Mouse (Mus musculus) heart, adult 2 months (tissue): ENCODE measurements around the gene Rtn3. TPM values are rescaled to one million over a fixed set of nuclear protein-coding genes. Genes with fewer than 3 reads are reported as not detected.

Source experiments
- DNase-seq, 2 experiments: peaks; one replicate each; pipeline ENCODE4 v3.0.0; 2021
- H3K27ac ChIP-seq: fragments of 200-600 bp; 2 replicates; pipeline ENCODE4 v1.8.1; 2022
- H3K27me3 ChIP-seq: fragments of 200-500 bp; 2 replicates; pipeline ENCODE4 v1.6.1; 2012; ENCODE audit warnings: mild to moderate bottlenecking, low read length, inconsistent platforms, mixed read lengths; ENCODE audit not compliant: control insufficient read depth, insufficient read depth
- H3K36me3 ChIP-seq: fragments of 200-500 bp; 2 replicates; pipeline ENCODE4 v1.6.1; 2012; ENCODE audit warnings: low read length, inconsistent platforms; ENCODE audit not compliant: control insufficient read depth, insufficient read depth
- H3K4me1 ChIP-seq: fragments of 200-500 bp; 2 replicates; pipeline ENCODE4 v1.6.1; 2011; ENCODE audit warnings: low read length; ENCODE audit not compliant: control insufficient read depth, insufficient read depth
- H3K4me3 ChIP-seq: fragments of 200-600 bp; 2 replicates; pipeline ENCODE4 v1.8.1; 2022
- H3K79me2 ChIP-seq: fragments of 200-500 bp; replicated peaks from 2 replicates; pipeline ENCODE4 v1.6.1; 2012; ENCODE audit warnings: mild to moderate bottlenecking, inconsistent platforms, low read length, moderate library complexity, mixed read lengths; ENCODE audit not compliant: control insufficient read depth, insufficient read depth
- H3K9ac ChIP-seq: fragments of 200-500 bp; 2 replicates; pipeline ENCODE4 v1.6.1; 2012; ENCODE audit warnings: low read depth, mild to moderate bottlenecking, control low read depth, inconsistent platforms, low read length, mixed read lengths
- CTCF ChIP-seq: fragments of 200-600 bp; IDR thresholded peaks from 2 replicates; pipeline ENCODE4 v1.8.1; 2022; ENCODE audit warnings: antibody characterized with exemption, mild to moderate bottlenecking, moderate library complexity
- EP300 ChIP-seq: fragments of 200-500 bp; IDR thresholded peaks from 2 replicates; pipeline ENCODE4 v1.6.1; 2011; ENCODE audit warnings: low read depth, low read length, control low read depth; ENCODE audit not compliant: insufficient read depth
- POLR2A ChIP-seq: fragments of 200-500 bp; IDR thresholded peaks from 2 replicates; pipeline ENCODE4 v1.6.1; 2011; ENCODE audit warnings: mild to moderate bottlenecking, low read depth, low read length, control low read depth; ENCODE audit not compliant: insufficient read depth
- WGBS: fragments of 180-500 bp; shearing (Covaris S2); methylation state at CpG from one replicate; pipeline ENCODE4 v1.1.7; 2018; 5-methylcytosine and 5-hydroxymethylcytosine counted together
- intact Hi-C: fragments of 180-260 bp; cut with DNase I; formaldehyde crosslinking; loops from one replicate; pipeline ENCODE4 v1.15.1; 2025
- long read RNA-seq: library from polyadenylated mRNA; stranded (forward); transcript quantifications from one replicate; pipeline ENCODE4 v2.0.0, GENCODE M21; 2021
- polyA plus RNA-seq: library from polyadenylated mRNA; depleted of rRNA; stranded (reverse); fragments of >200 nt; gene quantifications from 2 replicates; pipeline ENCODE4 v1.2.3, GENCODE M21; 2012; rRNA removed
- total RNA-seq, 2 experiments: library from RNA; stranded (reverse); gene quantifications; 2 replicates each; pipeline ENCODE4 v1.2.3; 2021

Rtn3 gene
- total RNA-seq (10 to 100 TPM; 71.8 to 75.4 TPM), polyA plus RNA-seq (58.2 and 89.4 TPM in 2 replicates)
- long read RNA-seq, transcript Rtn3-201 (8 exons, 2,898 nt): minor isoform, 9 of 80 reads
- long read RNA-seq, transcript Rtn3-203 (7 exons, 2,762 nt): major isoform, 67 of 80 reads
- long read RNA-seq, partial matches to known transcripts: 1 of 80 reads
- long read RNA-seq, other reads (novel, unspliced or antisense): 3 of 80 reads

- peaks cover 2% of the 10 kb centered on the region; the same call in 1 of the 2 replicates for H3K79me2 ChIP-seq
- H3K9ac ChIP-seq: peak within 1 kb of the TSS; percentile 91
- no peaks in the 10 kb centered on the region for H3K27me3 ChIP-seq
- intact Hi-C loops: loop anchor here (1.0 to 5.0 kb wide), 2 partner anchors 11 to 41 kb away; partner anchors contain the start of gene Atl3
- 1% methylated on average over 80 of the region's 80 CpGs for WGBS
- H3K36me3 ChIP-seq: peaks cover 16% of the 10 kb centered on the region
- peak within 1 kb of the TSS; percentile 66 for H3K4me3 ChIP-seq
- peak within 1 kb of the TSS; percentile 98 for H3K27ac ChIP-seq
- peak; percentile 97 to 99 for DNase-seq
- peaks cover 6% of the 10 kb centered on the region for H3K4me1 ChIP-seq
- TF ChIP-seq EP300 (peak; percentile 47; the same call in 1 of the 2 replicates), CTCF (no peak), POLR2A (peak; percentile 99)
Observed at GRCm38 (mm10) chr19:7482599-7483511, at the start of gene Rtn3. Rtn3 (minus strand) TSS chr19:7483281.

- no peak for DNase-seq
- H3K4me1 ChIP-seq: peaks cover 1% of the 10 kb centered on the region
- TF ChIP-seq EP300: no peak
- no peak for TF ChIP-seq CTCF
- TF ChIP-seq POLR2A: no peak
- H3K27me3 ChIP-seq: no peaks in the 10 kb centered on the region
- H3K36me3 ChIP-seq: peaks cover 2% of the 10 kb centered on the region; the same call in 1 of the 2 replicates
- H3K79me2 ChIP-seq: no peaks in the 10 kb centered on the region
- H3K9ac ChIP-seq: no peak overlapping the region
- H3K27ac ChIP-seq: no peak overlapping the region
- 89% methylated on average over 5 of the region's 5 CpGs for WGBS
- no peak overlapping the region for H3K4me3 ChIP-seq
- intact Hi-C loops: no loop called here
Observed at GRCm38 (mm10) chr19:7531906-7532305, 48.8 kb upstream of the Rtn3 start.

GRCm38 (mm10) chr19:7528639-7529428 is 45.8 kb upstream of the Rtn3 start:
- Histone ChIP-seq H3K4me1 (peaks cover 1% of the 10 kb centered on the region), H3K79me2 (no peaks in the 10 kb centered on the region), H3K27me3 (no peaks in the 10 kb centered on the region), H3K4me3 (no peak overlapping the region), H3K9ac (no peak overlapping the region), H3K27ac (no peak overlapping the region), H3K36me3 (peaks cover 2% of the 10 kb centered on the region; the same call in 1 of the 2 replicates)
- 40% methylated on average over 7 of the region's 7 CpGs for WGBS
- intact Hi-C loops: loop anchor here (1.0 kb wide), 3 partner anchors 29 to 88 kb away; no protein-coding TSS in a partner anchor
- no peak for TF ChIP-seq POLR2A
- TF ChIP-seq CTCF: peak; percentile 93
- DNase-seq: peak; percentile 49 to 76

- no peak for DNase-seq
- TF ChIP-seq CTCF (no peak), POLR2A (no peak), EP300 (no peak)
- Histone ChIP-seq H3K27ac (no peak overlapping the region), H3K9ac (no peak overlapping the region), H3K79me2 (no peaks in the 10 kb centered on the region), H3K36me3 (peaks cover 12% of the 10 kb centered on the region), H3K4me3 (no peak overlapping the region), H3K4me1 (peaks cover 1% of the 10 kb centered on the region), H3K27me3 (no peaks in the 10 kb centered on the region)
- 81% methylated on average over 3 of the region's 3 CpGs for WGBS
- intact Hi-C loops: no loop called here
Observed at GRCm38 (mm10) chr19:7524879-7525278, 41.8 kb upstream of the Rtn3 start.

GRCm38 (mm10) chr19:7523781-7524180 is 40.7 kb upstream of the Rtn3 start:
- no peak overlapping the region for H3K4me3 ChIP-seq
- H3K79me2 ChIP-seq: no peaks in the 10 kb centered on the region
- no peak for DNase-seq
- H3K4me1 ChIP-seq: no peaks in the 10 kb centered on the region
- TF ChIP-seq EP300 (no peak), CTCF (no peak), POLR2A (no peak)
- intact Hi-C loops: no loop called here
- H3K9ac ChIP-seq: no peak overlapping the region
- peaks cover 12% of the 10 kb centered on the region for H3K36me3 ChIP-seq
- no peaks in the 10 kb centered on the region for H3K27me3 ChIP-seq
- H3K27ac ChIP-seq: no peak overlapping the region
